Mouse (Mus musculus): Measurements from ENCODE around the gene Ewsr1.

DNA sequence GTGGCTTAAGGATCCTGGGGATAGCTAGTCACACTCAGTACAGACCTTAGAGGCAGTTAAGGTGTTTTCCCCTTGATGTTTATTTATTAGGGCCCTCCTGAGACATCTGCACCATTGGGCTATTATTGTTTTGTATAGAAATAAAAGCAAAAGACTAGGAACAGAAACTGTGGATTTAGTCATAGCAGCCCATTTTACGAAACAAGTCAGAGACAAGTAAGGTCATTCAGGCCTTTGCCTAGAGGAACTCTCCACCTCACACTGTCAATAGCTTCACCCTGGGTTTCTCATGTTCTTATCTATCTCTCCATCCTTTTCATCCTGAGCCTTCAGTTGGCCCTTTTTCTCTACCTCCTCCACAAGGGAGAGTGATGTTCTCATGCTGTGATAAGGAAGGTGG, 74.0 kb downstream of the Ewsr1 start:
- TF ChIP-seq MYOD1 (IDR thresholded peaks at IDR 0.05; ENCODE audit: control insufficient read depth in 1 of 3, insufficient read length in 2 of 3, low read depth in 2 of 3) (no peak), TCF3 (IDR thresholded peaks at IDR 0.05; ENCODE audit: insufficient read length, low read depth) (no peak), POLR2A (IDR thresholded peaks at IDR 0.05; ENCODE audit: insufficient read length, low read depth) (no peak), CEBPB (IDR thresholded peaks at IDR 0.05; ENCODE audit: insufficient read depth, poor library complexity, severe bottlenecking) (no peak), USF1 (IDR thresholded peaks at IDR 0.05; ENCODE audit: low read depth) (no peak), MAX (IDR thresholded peaks at IDR 0.05; ENCODE audit: low read depth) (no peak), TCF12 (IDR thresholded peaks at IDR 0.05; ENCODE audit: insufficient read depth, poor library complexity, severe bottlenecking) (no peak), MYOG (IDR thresholded peaks at IDR 0.05; ENCODE audit: control insufficient read depth in 1 of 3, insufficient read depth in 1 of 3, insufficient read length in 2 of 3, low read depth in 2 of 3) (no peak), POLR2AphosphoS2 (IDR thresholded peaks at IDR 0.05; ENCODE audit: insufficient read length, low read depth) (no peak), REST (IDR thresholded peaks at IDR 0.05; ENCODE audit: insufficient read depth, insufficient read length) (no peak), E2F4 (IDR thresholded peaks at IDR 0.05; ENCODE audit: insufficient read depth) (no peak), SRF (IDR thresholded peaks at IDR 0.05; ENCODE audit: control insufficient read depth, insufficient read length, low read depth) (no peak)
